Mouse (Mus musculus) intestine, embryonic 14.5 days (tissue): ENCODE measurements around the gene 2410015M20Rik. TPM values are rescaled to one million over a fixed set of nuclear protein-coding genes. Genes with fewer than 3 reads are reported as not detected.
A peak's percentile ranks its signal among the peaks of the same experiment; 100 is the strongest.
"Not testable (repeated sequence)": the region's sequence is repeated elsewhere in the genome, so short reads cannot be mapped to it uniquely, and the experiment has no call there.

ENCODE experiments used
- ATAC-seq: fragments of 200-750 bp; cut with Nextera tagmentation; replicated peaks from 2 replicates; pipeline ENCODE4 v1.8.0; 2017; ENCODE audit warnings: low read depth, moderate number of reproducible peaks, moderate TSS enrichment, moderate library complexity; ENCODE audit not compliant: low FRiP score, low TSS enrichment
- DNase-seq: peaks from one replicate; pipeline ENCODE4 v3.0.0-alpha.2; 2018; ENCODE audit warnings: low spot score
- H3K27ac ChIP-seq: fragments of 300-500 bp; sonication (generic); 2 replicates; pipeline ENCODE4 v1.5.1; 2014; ENCODE audit warnings: low read depth, mild to moderate bottlenecking, control low read depth
- H3K27me3 ChIP-seq: fragments of 300-500 bp; sonication (generic); replicated peaks from 2 replicates; pipeline ENCODE4 v1.6.1; 2014; ENCODE audit warnings: low read length, control low read depth; ENCODE audit not compliant: control insufficient read depth, insufficient read depth
- H3K36me3 ChIP-seq: fragments of 300-500 bp; sonication (generic); 2 replicates; pipeline ENCODE4 v1.6.1; 2014; ENCODE audit warnings: low read length, control low read depth; ENCODE audit not compliant: control insufficient read depth, insufficient read depth
- H3K4me1 ChIP-seq: fragments of 300-500 bp; sonication (generic); replicated peaks from 2 replicates; pipeline ENCODE4 v1.6.1; 2014; ENCODE audit warnings: low read length, control low read depth, mixed read lengths; ENCODE audit not compliant: control insufficient read depth, insufficient read depth
- H3K4me2 ChIP-seq: fragments of 300-500 bp; sonication (generic); 2 replicates; pipeline ENCODE4 v1.6.1; 2014; ENCODE audit warnings: low read length
- H3K4me3 ChIP-seq: fragments of 300-500 bp; sonication (generic); 2 replicates; pipeline ENCODE4 v1.5.1; 2014; ENCODE audit warnings: low read depth, low read length, control low read depth, mixed read lengths
- H3K9ac ChIP-seq: fragments of 300-500 bp; sonication (generic); 2 replicates; pipeline ENCODE4 v1.6.1; 2014; ENCODE audit warnings: mild to moderate bottlenecking, low read length
- H3K9me3 ChIP-seq: fragments of 300-500 bp; sonication (generic); 2 replicates; pipeline ENCODE4 v1.6.1; 2016; ENCODE audit warnings: low read length, control low read depth; ENCODE audit not compliant: control insufficient read depth
- WGBS: fragments of 180-500 bp; shearing (Covaris S2); extraction: QIAGEN DNeasy Blood & Tissue Kit; methylation state at CpG from one replicate; pipeline ENCODE4 v1.1.7; 2014; 5-methylcytosine and 5-hydroxymethylcytosine counted together
- polyA plus RNA-seq: library from polyadenylated mRNA; unstranded; fragments of >200 nt; fragmentation: Nextera tagmentation; extraction: Ambion mirVana; gene quantifications from 2 replicates; pipeline ENCODE4 v1.2.1, GENCODE M21; 2014

2410015M20Rik gene
- polyA plus RNA-seq, 1 experiment from 2014 or later: 284 TPM

GRCm38 (mm10) chr17:56615136-56615784, 5.7 kb upstream of the 2410015M20Rik start:
- DNase-seq (peak; percentile 63), ATAC-seq (no peak)
- H3K4me3 ChIP-seq: 0 out of 2 replicates have a peak overlapping the region, but pooled peaks have one; percentile 8
- H3K9me3 ChIP-seq: no peaks in the 10 kb centered on the region
- H3K9ac ChIP-seq: no peak overlapping the region
- no peak overlapping the region for H3K27ac ChIP-seq
- H3K36me3 ChIP-seq: peaks cover 60% of the 10 kb centered on the region
- H3K4me1 ChIP-seq: peaks cover 10% of the 10 kb centered on the region
- H3K27me3 ChIP-seq: no peaks in the 10 kb centered on the region
- WGBS: 81% methylated on average over 11 of the region's 11 CpGs
- peak overlapping the region; percentile 81; the same call in 1 of the 2 replicates for H3K4me2 ChIP-seq

GRCm38 (mm10) chr17:56614391-56615135, 5.0 kb upstream of the 2410015M20Rik start:
- H3K4me3 ChIP-seq: peak overlapping the region; percentile 77
- WGBS: 31% methylated on average over 14 of the region's 14 CpGs
- H3K27ac ChIP-seq: no peak overlapping the region; the same call in 1 of the 2 replicates
- peak overlapping the region; percentile 92 for H3K9ac ChIP-seq
- peaks cover 53% of the 10 kb centered on the region for H3K36me3 ChIP-seq
- H3K27me3 ChIP-seq: no peaks in the 10 kb centered on the region
- ATAC-seq (no peak), DNase-seq (no peak)
- no peaks in the 10 kb centered on the region for H3K9me3 ChIP-seq
- peaks cover 14% of the 10 kb centered on the region for H3K4me1 ChIP-seq
- peak overlapping the region; percentile 81 for H3K4me2 ChIP-seq

GRCm38 (mm10) chr17:56613893-56614292, 4.3 kb upstream of the 2410015M20Rik start:
- peak overlapping the region; percentile 81 for H3K4me2 ChIP-seq
- ATAC-seq, DNase-seq, H3K9me3 ChIP-seq, H3K27me3 ChIP-seq: not testable (repeated sequence)
- peak overlapping the region; percentile 77 for H3K4me3 ChIP-seq
- peak overlapping the region; percentile 89 for H3K27ac ChIP-seq
- H3K9ac ChIP-seq: peak overlapping the region; percentile 92
- peaks cover 47% of the 10 kb centered on the region for H3K36me3 ChIP-seq
- H3K4me1 ChIP-seq: peaks cover 14% of the 10 kb centered on the region
- WGBS: under 1% methylated on average over 26 of the region's 26 CpGs

- Histone ChIP-seq H3K36me3 (peaks cover 41% of the 10 kb centered on the region), H3K4me3 (peak within 1 kb of the TSS; percentile 77), H3K9me3 (no peaks in the 10 kb centered on the region), H3K27ac (peak within 1 kb of the TSS; percentile 89), H3K9ac (peak within 1 kb of the TSS; percentile 92), H3K4me2 (peak within 1 kb of the TSS; percentile 81), H3K4me1 (peaks cover 19% of the 10 kb centered on the region), H3K27me3 (no peaks in the 10 kb centered on the region)
- ATAC-seq (peak; percentile 49), DNase-seq (peak; percentile 98)
- WGBS: under 1% methylated on average over 52 of the region's 52 CpGs
Observed at GRCm38 (mm10) chr17:56613236-56613844, 3.8 kb upstream of the 2410015M20Rik start, which contains the start of gene Rpl36. TSS of gene Rpl36 (plus strand) at chr17:56613416.

GRCm38 (mm10) chr17:56612565-56612939, 3.0 kb upstream of the 2410015M20Rik start:
- not testable (repeated sequence) for H3K9ac ChIP-seq, H3K27ac ChIP-seq, ATAC-seq, H3K9me3 ChIP-seq, H3K27me3 ChIP-seq, H3K4me3 ChIP-seq, DNase-seq, H3K4me2 ChIP-seq
- WGBS: 67% methylated on average over 10 of the region's 10 CpGs
- H3K4me1 ChIP-seq: peaks cover 20% of the 10 kb centered on the region
- peaks cover 36% of the 10 kb centered on the region for H3K36me3 ChIP-seq

- Histone ChIP-seq H3K4me2 (0 out of 2 replicates have a peak overlapping the region, but pooled peaks have one; percentile 18), H3K9ac (no peak overlapping the region), H3K4me3 (peak overlapping the region; percentile 2; the same call in 1 of the 2 replicates), H3K27me3 (no peaks in the 10 kb centered on the region), H3K4me1 (peaks cover 20% of the 10 kb centered on the region), H3K9me3 (no peaks in the 10 kb centered on the region), H3K27ac (no peak overlapping the region), H3K36me3 (peaks cover 36% of the 10 kb centered on the region)
- WGBS: 13% methylated on average over 13 of the region's 14 CpGs
- ATAC-seq (no peak), DNase-seq (peak; percentile 74)
Observed at GRCm38 (mm10) chr17:56611861-56612564, 2.4 kb upstream of the 2410015M20Rik start.

GRCm38 (mm10) chr17:56611323-56611722, 1.8 kb upstream of the 2410015M20Rik start:
- no peak overlapping the region for H3K4me3 ChIP-seq
- no peak overlapping the region for H3K4me2 ChIP-seq
- ATAC-seq (no peak), DNase-seq (no peak)
- H3K9ac ChIP-seq: no peak overlapping the region
- H3K27me3 ChIP-seq: no peaks in the 10 kb centered on the region
- H3K9me3 ChIP-seq: no peaks in the 10 kb centered on the region
- no peak overlapping the region for H3K27ac ChIP-seq
- 74% methylated on average over 2 of the region's 2 CpGs for WGBS
- H3K36me3 ChIP-seq: peaks cover 36% of the 10 kb centered on the region
- H3K4me1 ChIP-seq: peaks cover 20% of the 10 kb centered on the region

GRCm38 (mm10) chr17:56608699-56609098, 872 bp downstream of the 2410015M20Rik start:
- H3K9me3 ChIP-seq: no peaks in the 10 kb centered on the region
- H3K4me2 ChIP-seq: peak overlapping the region; percentile 80
- ATAC-seq (no peak), DNase-seq (no peak)
- peak overlapping the region; percentile 73 for H3K4me3 ChIP-seq
- peaks cover 14% of the 10 kb centered on the region for H3K4me1 ChIP-seq
- H3K36me3 ChIP-seq: peaks cover 41% of the 10 kb centered on the region
- H3K27me3 ChIP-seq: no peaks in the 10 kb centered on the region
- WGBS: 50% methylated on average over 5 of the region's 5 CpGs
- H3K9ac ChIP-seq: peak overlapping the region; percentile 71
- no peak overlapping the region for H3K27ac ChIP-seq
